Mouse (Mus musculus) G1E (cell line): Measurements from ENCODE around the gene Ckap5.

Experiments used
- CTCF ChIP-seq: IDR thresholded peaks from 2 replicates; pipeline ENCODE4 v1.5.1; 2012; ENCODE audit warnings: low read depth, low read length, inconsistent platforms, mixed read lengths
- GATA1 ChIP-seq: IDR thresholded peaks from 2 replicates; pipeline ENCODE4 v1.6.1; 2012; ENCODE audit warnings: borderline replicate concordance, low read length, inconsistent platforms, mixed read lengths
- TAL1 ChIP-seq: conservative IDR thresholded peaks from 2 replicates; pipeline ENCODE4 v1.6.1; 2012; ENCODE audit warnings: low read depth, low read length, inconsistent platforms, mixed read lengths

DNA sequence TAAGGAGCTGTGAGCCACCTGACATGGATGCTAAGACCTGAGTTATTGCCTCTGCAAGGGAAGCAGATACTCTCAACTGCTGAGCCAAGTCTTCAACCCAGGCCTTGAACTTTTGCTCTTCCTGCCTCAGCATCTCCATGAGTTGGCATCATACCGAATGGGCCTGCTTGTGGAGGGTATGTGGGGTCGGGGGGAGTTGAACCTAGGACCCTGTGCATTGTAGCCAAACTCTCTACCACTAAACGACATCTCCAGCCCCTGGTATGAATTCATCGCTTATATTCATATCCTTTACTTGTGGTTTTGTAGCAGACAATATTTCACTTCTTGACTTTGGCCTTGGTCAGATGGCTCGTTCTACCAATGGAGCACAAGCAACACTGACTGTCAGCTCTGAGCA is 105.3 kb downstream of the Ckap5 start:
- TF ChIP-seq CTCF: no peak
- no peak for TF ChIP-seq GATA1
- TF ChIP-seq TAL1: no peak
